Mouse (Mus musculus) effector memory CD4-positive, alpha-beta T cell, adult 5 months (primary cell): Measurements from ENCODE around the gene Erich6b. TPM values are rescaled to one million over a fixed set of nuclear protein-coding genes. Genes with fewer than 3 reads are reported as not detected.

Experiments
- polyA plus RNA-seq: library from polyadenylated mRNA; unstranded; fragments of 100-300 nt; shearing (Covaris generic); gene quantifications from one replicate; pipeline ENCODE4 v1.2.1, GENCODE M21; 2017

Erich6b gene
- not detected for polyA plus RNA-seq

GRCm38 (mm10) chr14:75642080-75642479 lies at the start of gene Erich6b:
Gene Erich6b (plus strand): TSS chr14:75642259.

GRCm38 (mm10) chr14:75592978-75593377 lies 49.1 kb upstream of the Erich6b start, which contains the start of gene Spert:
Gene Spert (minus strand): TSS chr14:75593116.

Other genes starting within 250 kb of the Erich6b start
- 2.1 TPM for gene Siah3, start 186.3 kb upstream of the Erich6b start, polyA plus RNA-seq
- not detected for gene Spert, start 49.1 kb upstream of the Erich6b start, polyA plus RNA-seq
- gene Cog3, start 112.3 kb downstream of the Erich6b start, polyA plus RNA-seq: 34.6 TPM
- 10.5 TPM for gene Slc25a30, start 144.8 kb downstream of the Erich6b start, polyA plus RNA-seq
- 1,926 TPM for gene Tpt1, start 202.8 kb downstream of the Erich6b start, polyA plus RNA-seq